Mouse (Mus musculus) frontal cortex, adult (tissue): ENCODE measurements at regions not wholly inside any gene's neighbourhood (a gene's known extent, or its start where the extent isn't known, plus 50 kb on each side); places are given as distances from the start of the nearest gene placed in this dataset.

Experiments used
- ATAC-seq: cut with Nextera tagmentation; 2 replicates; pipeline ENCODE4 v1.9.2; 2017; ENCODE audit warnings: mild to moderate bottlenecking, moderate library complexity, mixed read lengths; ENCODE audit not compliant: low TSS enrichment

DNA sequence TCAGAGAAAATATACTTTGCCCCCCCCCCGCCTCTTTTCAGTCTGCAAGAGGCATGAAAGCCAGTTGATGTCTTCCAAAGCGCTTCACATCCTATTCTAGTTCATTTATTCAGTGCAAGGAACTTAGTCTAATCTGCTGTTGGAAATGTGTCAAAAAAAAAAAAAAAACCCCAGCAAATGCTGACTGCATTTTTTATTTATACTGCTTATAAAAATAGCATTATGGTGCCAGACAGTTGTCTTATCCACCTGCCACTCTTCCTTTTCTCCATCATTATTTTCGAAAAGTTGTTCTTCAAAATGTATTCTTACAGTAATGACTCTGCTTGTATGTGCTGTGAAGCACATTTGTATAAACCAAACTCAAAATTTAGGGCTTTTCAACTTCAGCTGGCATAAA is 917.3 kb downstream of the Brinp3 start:
- ATAC-seq, result peak; percentile 88

GRCm38 (mm10) chr1:147440402-147440801 is 945.8 kb downstream of the Brinp3 start:
- no peak for ATAC-seq

- ATAC-seq, result no peak
Observed at GRCm38 (mm10) chr1:147446601-147447000, 952.0 kb downstream of the Brinp3 start.
